Mouse (Mus musculus) left cerebral cortex, adult 8-10 months (tissue): Measurements from ENCODE around the gene Hoxa7. TPM values are rescaled to one million over a fixed set of nuclear protein-coding genes. Genes with fewer than 3 reads are reported as not detected.

Experiments
- DNase-seq, 2 experiments: peaks; one replicate each; pipeline ENCODE4 v3.0.0; 2022; ENCODE audit warnings: low spot score in 2 of 2
- total RNA-seq, 4 experiments: library from RNA; stranded (reverse); gene quantifications; 2 replicates each; pipeline ENCODE4 v1.2.4; 2022

The Hoxa7 gene
- total RNA-seq, 4 experiments from 2014 or later, result not detected

- DNase-seq, result no peak
These were observed 32.2 kb upstream of the Hoxa7 start for GRCm38 (mm10) chr6:52253511-52254500.

- DNase-seq, result no peak
These were observed 31.2 kb upstream of the Hoxa7 start for GRCm38 (mm10) chr6:52252775-52253376.

GRCm38 (mm10) chr6:52252016-52252774, 30.5 kb upstream of the Hoxa7 start:
- no peak for DNase-seq

GRCm38 (mm10) chr6:52251177-52251879, 29.7 kb upstream of the Hoxa7 start:
- no peak for DNase-seq

- DNase-seq, result no peak
These were observed 28.2 kb upstream of the Hoxa7 start for GRCm38 (mm10) chr6:52249826-52250225.

- DNase-seq, result no peak
These were observed 27.7 kb upstream of the Hoxa7 start for GRCm38 (mm10) chr6:52249415-52249738.

GRCm38 (mm10) chr6:52248638-52249414, 27.2 kb upstream of the Hoxa7 start:
- no peak for DNase-seq

GRCm38 (mm10) chr6:52247766-52248637, 26.3 kb upstream of the Hoxa7 start:
- no peak for DNase-seq

GRCm38 (mm10) chr6:52246916-52247315, 25.3 kb upstream of the Hoxa7 start:
- DNase-seq, result no peak

- DNase-seq, result no peak
These were observed 24.7 kb upstream of the Hoxa7 start for GRCm38 (mm10) chr6:52246403-52246803.

GRCm38 (mm10) chr6:52245757-52246142, 24.1 kb upstream of the Hoxa7 start, which contains the start of gene Hoxa11:
Gene Hoxa11 (minus strand): TSS chr6:52245810.
- DNase-seq, result no peak

- DNase-seq, result no peak
These were observed 23.5 kb upstream of the Hoxa7 start for GRCm38 (mm10) chr6:52245040-52245756.

- DNase-seq, result no peak
These were observed 22.9 kb upstream of the Hoxa7 start for GRCm38 (mm10) chr6:52244471-52245039.

GRCm38 (mm10) chr6:52243681-52244121, 22.0 kb upstream of the Hoxa7 start:
- DNase-seq, result no peak

GRCm38 (mm10) chr6:52242801-52243332, 21.2 kb upstream of the Hoxa7 start:
- no peak for DNase-seq

GRCm38 (mm10) chr6:52241001-52241621, 19.5 kb upstream of the Hoxa7 start:
- no peak for DNase-seq

GRCm38 (mm10) chr6:52240389-52241000, 18.8 kb upstream of the Hoxa7 start, which contains the start of gene Hoxa10:
Gene Hoxa10 (minus strand): TSS chr6:52240854.
- DNase-seq, result no peak
